Mouse (Mus musculus): Measurements from ENCODE around the gene Prc1. TPM values are rescaled to one million over a fixed set of nuclear protein-coding genes. Genes with fewer than 3 reads are reported as not detected.

Prc1 gene
- polyA plus RNA-seq, 1 experiment from 2014 or later, result 148 TPM

- Histone ChIP-seq H3K9me3 (ENCODE audit: control insufficient read depth, low read length) (no peaks in the 10 kb centered on the region), H3K4me1 (replicated peaks; ENCODE audit: control insufficient read depth, insufficient read depth, low read length) (no peaks in the 10 kb centered on the region), H3K4me3 (ENCODE audit: low read depth, low read length) (no peak overlapping the region), H3K4me2 (no peak overlapping the region), H3K9ac (ENCODE audit: low read depth, low read length) (no peak overlapping the region), H3K27me3 (replicated peaks; ENCODE audit: control insufficient read depth, insufficient read depth, low read length) (no peaks in the 10 kb centered on the region), H3K36me3 (ENCODE audit: control insufficient read depth, insufficient read depth, low read length) (peaks cover 27% of the 10 kb centered on the region), H3K27ac (ENCODE audit: low read depth, low read length) (no peak overlapping the region)
- ATAC-seq (replicated peaks; ENCODE audit: low FRiP score) (no peak), DNase-seq (ENCODE audit: low spot score) (no peak)
- 86% methylated on average over 4 of the region's 4 CpGs for WGBS
These were observed 63.8 kb downstream of the Prc1 start for GRCm38 (mm10) chr7:80358039-80358438.

GRCm38 (mm10) chr7:80360435-80360834, 66.2 kb downstream of the Prc1 start:
- ATAC-seq (replicated peaks; ENCODE audit: low FRiP score), result no peak
- Histone ChIP-seq H3K9me3 (ENCODE audit: control insufficient read depth, low read length) (no peaks in the 10 kb centered on the region), H3K4me3 (ENCODE audit: low read depth, low read length) (no peak overlapping the region), H3K9ac (ENCODE audit: low read depth, low read length) (no peak overlapping the region), H3K4me2 (no peak overlapping the region), H3K36me3 (ENCODE audit: control insufficient read depth, insufficient read depth, low read length) (peaks cover 39% of the 10 kb centered on the region), H3K27ac (ENCODE audit: low read depth, low read length) (no peak overlapping the region), H3K4me1 (replicated peaks; ENCODE audit: control insufficient read depth, insufficient read depth, low read length) (no peaks in the 10 kb centered on the region), H3K27me3 (replicated peaks; ENCODE audit: control insufficient read depth, insufficient read depth, low read length) (no peaks in the 10 kb centered on the region)
- 54% methylated on average over 3 of the region's 3 CpGs for WGBS
- no peak for DNase-seq (ENCODE audit: low spot score)

GRCm38 (mm10) chr7:80365759-80366158, 71.5 kb downstream of the Prc1 start:
- DNase-seq (ENCODE audit: low spot score), result no peak

More at GRCm38 (mm10) chr7:80365759-80366158, 71.5 kb downstream of the Prc1 start:
- peaks cover 5% of the 10 kb centered on the region; the same call in 1 of the 2 replicates for H3K4me1 ChIP-seq (replicated peaks; ENCODE audit: control insufficient read depth, insufficient read depth, low read length)
- H3K27me3 ChIP-seq (replicated peaks; ENCODE audit: control insufficient read depth, insufficient read depth, low read length), result no peaks in the 10 kb centered on the region
- 88% methylated on average over 2 of the region's 2 CpGs for WGBS
- H3K9ac ChIP-seq (ENCODE audit: low read depth, low read length), result no peak overlapping the region
- H3K4me3 ChIP-seq (ENCODE audit: low read depth, low read length), result no peak overlapping the region
- no peak for ATAC-seq (replicated peaks; ENCODE audit: low FRiP score)
- H3K9me3 ChIP-seq (ENCODE audit: control insufficient read depth, low read length), result no peaks in the 10 kb centered on the region
- no peak overlapping the region for H3K4me2 ChIP-seq
- H3K36me3 ChIP-seq (ENCODE audit: control insufficient read depth, insufficient read depth, low read length), result peaks cover 33% of the 10 kb centered on the region
- H3K27ac ChIP-seq (ENCODE audit: low read depth, low read length), result no peak overlapping the region

Other genes with a start within 250 kb of the Prc1 start
- 259 and 268 TPM in 2 replicates for gene Idh2, start 179.1 kb upstream of the Prc1 start, polyA plus RNA-seq (2014; fragmentation: Nextera tagmentation; extraction: Ambion mirVana)
- gene Sema4b, start 107.6 kb upstream of the Prc1 start, polyA plus RNA-seq (2014; fragmentation: Nextera tagmentation; extraction: Ambion mirVana), result 11.7 and 12.9 TPM in 2 replicates
- gene Cib1, start 61.6 kb upstream of the Prc1 start, polyA plus RNA-seq (2014; fragmentation: Nextera tagmentation; extraction: Ambion mirVana), result 113 and 114 TPM in 2 replicates
- gene Gdpgp1, start 61.6 kb upstream of the Prc1 start, polyA plus RNA-seq (2014; fragmentation: Nextera tagmentation; extraction: Ambion mirVana), result 6.5 and 7.4 TPM in 2 replicates
- gene Ttll13, start 48.1 kb upstream of the Prc1 start, polyA plus RNA-seq (2014; fragmentation: Nextera tagmentation; extraction: Ambion mirVana), result 0.52 and 1.6 TPM in 2 replicates
- gene Ngrn, start 33.2 kb upstream of the Prc1 start, polyA plus RNA-seq (2014; fragmentation: Nextera tagmentation; extraction: Ambion mirVana), result 55.1 and 58.4 TPM in 2 replicates
- gene Vps33b, start 24.8 kb upstream of the Prc1 start, polyA plus RNA-seq (2014; fragmentation: Nextera tagmentation; extraction: Ambion mirVana), result 20.8 and 24.4 TPM in 2 replicates
- 10.7 and 11.4 TPM in 2 replicates for gene Rccd1, start 30.0 kb downstream of the Prc1 start, polyA plus RNA-seq (2014; fragmentation: Nextera tagmentation; extraction: Ambion mirVana)
- gene Unc45a, start 46.6 kb downstream of the Prc1 start, polyA plus RNA-seq (2014; fragmentation: Nextera tagmentation; extraction: Ambion mirVana), result 23.7 and 24.0 TPM in 2 replicates
- 9.7 and 10.5 TPM in 2 replicates for gene Hddc3, start 48.7 kb downstream of the Prc1 start, polyA plus RNA-seq (2014; fragmentation: Nextera tagmentation; extraction: Ambion mirVana)
- gene Man2a2, start 76.9 kb downstream of the Prc1 start, polyA plus RNA-seq (2014; fragmentation: Nextera tagmentation; extraction: Ambion mirVana), result 9.4 and 12.4 TPM in 2 replicates
- 15.2 and 16.4 TPM in 2 replicates for gene Fes, start 93.5 kb downstream of the Prc1 start, polyA plus RNA-seq (2014; fragmentation: Nextera tagmentation; extraction: Ambion mirVana)
- 8.3 and 10.4 TPM in 2 replicates for gene Furin, start 111.0 kb downstream of the Prc1 start, polyA plus RNA-seq (2014; fragmentation: Nextera tagmentation; extraction: Ambion mirVana)
- gene Blm, start 240.7 kb downstream of the Prc1 start, polyA plus RNA-seq (2014; fragmentation: Nextera tagmentation; extraction: Ambion mirVana), result 54.8 and 58.3 TPM in 2 replicates